Mouse (Mus musculus): ENCODE measurements at regions not wholly inside any gene's neighbourhood (a gene's known extent, or its start where the extent isn't known, plus 50 kb on each side); places are given as distances from the start of the nearest gene placed in this dataset.

DNA sequence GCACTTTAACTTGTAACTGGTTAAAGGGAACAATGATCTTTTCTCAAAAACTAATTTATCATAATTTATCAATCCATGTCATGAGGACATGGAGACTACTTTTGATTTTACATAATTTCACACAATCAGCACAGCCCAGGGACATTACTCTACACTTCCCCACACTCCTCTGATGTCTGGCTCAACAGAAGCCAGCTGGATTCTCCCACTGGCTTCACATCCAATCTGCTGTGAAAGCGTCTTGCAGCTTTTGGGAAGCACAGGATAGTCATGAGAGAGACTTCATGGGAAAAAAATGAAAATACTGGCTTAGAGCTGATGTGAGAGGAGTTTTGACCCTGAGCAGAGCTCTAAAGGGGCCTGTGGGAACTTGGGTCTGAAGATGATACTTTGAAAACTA is 61.7 kb upstream of the Hrasls start:
- no peak for ATAC-seq (ENCODE audit: low FRiP score, low TSS enrichment)
- no peak overlapping the region for H3K4me3 ChIP-seq (ENCODE audit: low read length)
- no peaks in the 10 kb centered on the region for H3K9me3 ChIP-seq (ENCODE audit: control insufficient read depth, low read length)
- no peaks in the 10 kb centered on the region for H3K36me3 ChIP-seq (ENCODE audit: control insufficient read depth, insufficient read depth, low read length)
- no peak overlapping the region for H3K27ac ChIP-seq (ENCODE audit: low read depth, low read length)
- 85% methylated on average over 1 of the region's 1 CpGs for WGBS
- no peak overlapping the region for H3K4me2 ChIP-seq (replicated peaks; ENCODE audit: low read depth, low read length)
- no peak overlapping the region for H3K9ac ChIP-seq (ENCODE audit: low read depth, low read length)
- no peaks in the 10 kb centered on the region for H3K4me1 ChIP-seq (ENCODE audit: control insufficient read depth, insufficient read depth, low read length)
- no peaks in the 10 kb centered on the region for H3K27me3 ChIP-seq (ENCODE audit: control insufficient read depth, insufficient read depth, low read length)

DNA sequence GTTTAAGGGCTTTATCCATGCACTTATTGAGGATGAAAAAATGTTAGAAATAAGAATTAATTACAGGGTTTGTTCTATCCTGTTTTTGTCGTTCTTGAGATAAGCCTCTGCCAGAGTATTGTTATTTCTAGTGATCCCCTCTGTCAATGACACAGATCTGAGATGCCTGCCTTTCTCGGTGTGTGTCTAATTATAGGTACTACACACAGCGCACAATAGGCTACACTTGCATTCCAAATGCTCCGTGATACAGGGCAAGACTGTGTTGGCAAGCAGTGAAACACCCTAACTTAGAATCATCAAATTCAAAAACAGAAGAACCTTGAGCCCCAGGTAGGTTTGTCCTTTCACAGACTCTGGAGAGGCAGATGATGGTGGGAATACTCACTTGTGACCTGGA is 90.3 kb upstream of the Hrasls start:
- H3K9ac ChIP-seq (ENCODE audit: low read depth, low read length): no peak overlapping the region
- no peaks in the 10 kb centered on the region for H3K27me3 ChIP-seq (ENCODE audit: control insufficient read depth, insufficient read depth, low read length)
- ATAC-seq (ENCODE audit: low FRiP score, low TSS enrichment): no peak
- no peaks in the 10 kb centered on the region for H3K9me3 ChIP-seq (ENCODE audit: control insufficient read depth, low read length)
- H3K27ac ChIP-seq (ENCODE audit: low read depth, low read length): no peak overlapping the region
- no peak overlapping the region for H3K4me2 ChIP-seq (replicated peaks; ENCODE audit: low read depth, low read length)
- H3K4me3 ChIP-seq (ENCODE audit: low read length): no peak overlapping the region
- H3K36me3 ChIP-seq (ENCODE audit: control insufficient read depth, insufficient read depth, low read length): no peaks in the 10 kb centered on the region
- no peaks in the 10 kb centered on the region for H3K4me1 ChIP-seq (ENCODE audit: control insufficient read depth, insufficient read depth, low read length)
- 93% methylated on average over 4 of the region's 4 CpGs for WGBS

DNA sequence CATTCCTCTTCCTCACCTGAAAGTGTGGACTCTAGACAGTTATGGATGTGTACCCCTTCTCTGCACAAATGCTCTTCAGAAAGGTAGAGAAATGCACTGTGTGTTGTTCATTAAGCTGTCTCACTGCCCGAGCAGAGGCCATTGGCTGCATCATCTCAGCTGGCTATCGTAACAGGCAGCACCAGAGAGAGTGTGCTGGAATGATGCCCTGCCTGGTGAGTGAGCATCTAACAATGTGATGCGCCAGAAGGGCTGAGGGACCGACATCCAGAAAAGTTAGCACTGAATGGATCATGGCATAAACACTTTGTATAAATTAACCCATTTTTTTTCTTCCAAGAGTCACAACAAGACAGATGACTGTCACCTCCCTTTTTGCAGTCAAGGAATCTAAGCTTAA is 112.7 kb upstream of the Hrasls start:
- Histone ChIP-seq H3K36me3 (ENCODE audit: control insufficient read depth, insufficient read depth, low read length) (no peaks in the 10 kb centered on the region), H3K27me3 (ENCODE audit: control insufficient read depth, insufficient read depth, low read length) (no peaks in the 10 kb centered on the region), H3K4me3 (ENCODE audit: low read length) (no peak overlapping the region), H3K9me3 (ENCODE audit: control insufficient read depth, low read length) (no peaks in the 10 kb centered on the region), H3K9ac (ENCODE audit: low read depth, low read length) (no peak overlapping the region), H3K4me2 (replicated peaks; ENCODE audit: low read depth, low read length) (no peak overlapping the region), H3K27ac (ENCODE audit: low read depth, low read length) (no peak overlapping the region), H3K4me1 (ENCODE audit: control insufficient read depth, insufficient read depth, low read length) (no peaks in the 10 kb centered on the region)
- WGBS: 88% methylated on average over 4 of the region's 4 CpGs
- no peak for ATAC-seq (ENCODE audit: low FRiP score, low TSS enrichment)

GRCm38 (mm10) chr16:29065961-29066360 is 136.5 kb upstream of the Mb21d2 start:
- no peak overlapping the region for H3K4me2 ChIP-seq (replicated peaks; ENCODE audit: low read depth, low read length)
- ATAC-seq (ENCODE audit: low FRiP score, low TSS enrichment): no peak
- H3K9ac ChIP-seq (ENCODE audit: low read depth, low read length): no peak overlapping the region
- H3K27me3 ChIP-seq (ENCODE audit: control insufficient read depth, insufficient read depth, low read length): no peaks in the 10 kb centered on the region
- no peak overlapping the region for H3K4me3 ChIP-seq (ENCODE audit: low read length)
- no peaks in the 10 kb centered on the region for H3K9me3 ChIP-seq (ENCODE audit: control insufficient read depth, low read length)
- no peaks in the 10 kb centered on the region for H3K4me1 ChIP-seq (ENCODE audit: control insufficient read depth, insufficient read depth, low read length)
- no peaks in the 10 kb centered on the region for H3K36me3 ChIP-seq (ENCODE audit: control insufficient read depth, insufficient read depth, low read length)
- 69% methylated on average over 3 of the region's 3 CpGs for WGBS
- H3K27ac ChIP-seq (ENCODE audit: low read depth, low read length): no peak overlapping the region

- no peak overlapping the region for H3K4me2 ChIP-seq (replicated peaks; ENCODE audit: low read depth, low read length)
- no peak overlapping the region for H3K9ac ChIP-seq (ENCODE audit: low read depth, low read length)
- no peak for ATAC-seq (ENCODE audit: low FRiP score, low TSS enrichment)
- no peaks in the 10 kb centered on the region for H3K36me3 ChIP-seq (ENCODE audit: control insufficient read depth, insufficient read depth, low read length)
- 92% methylated on average over 4 of the region's 4 CpGs for WGBS
- H3K4me3 ChIP-seq (ENCODE audit: low read length): no peak overlapping the region
- no peaks in the 10 kb centered on the region for H3K4me1 ChIP-seq (ENCODE audit: control insufficient read depth, insufficient read depth, low read length)
- H3K27me3 ChIP-seq (ENCODE audit: control insufficient read depth, insufficient read depth, low read length): no peaks in the 10 kb centered on the region
- no peaks in the 10 kb centered on the region for H3K9me3 ChIP-seq (ENCODE audit: control insufficient read depth, low read length)
- no peak overlapping the region for H3K27ac ChIP-seq (ENCODE audit: low read depth, low read length)
These were observed 135.8 kb upstream of the Mb21d2 start for GRCm38 (mm10) chr16:29065097-29065785.

DNA sequence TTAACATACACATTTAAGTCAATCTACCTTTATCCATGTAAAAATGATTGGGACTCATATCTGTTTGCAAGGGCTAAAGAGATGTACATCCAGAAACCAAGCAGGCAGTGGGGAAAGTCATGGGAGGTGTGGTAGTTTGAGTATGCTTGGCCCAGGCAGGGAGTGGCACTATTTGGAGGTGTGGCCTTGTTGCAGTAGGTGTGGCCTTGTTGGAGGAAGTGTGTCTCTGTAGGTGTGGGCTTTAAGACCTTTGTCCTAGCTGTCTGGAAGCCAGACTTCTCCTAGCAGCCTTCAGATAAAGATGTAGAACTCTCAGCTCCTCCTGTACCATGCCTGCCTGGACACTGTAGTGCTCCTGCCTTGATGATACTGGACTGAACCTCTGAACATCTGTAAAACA is 133.9 kb upstream of the Mb21d2 start:
- no peak overlapping the region for H3K27ac ChIP-seq (ENCODE audit: low read depth, low read length)

GRCm38 (mm10) chr16:29057076-29057475 is 127.6 kb upstream of the Mb21d2 start:
- Histone ChIP-seq H3K36me3 (ENCODE audit: control insufficient read depth, insufficient read depth, low read length) (no peaks in the 10 kb centered on the region), H3K9ac (ENCODE audit: low read depth, low read length) (no peak overlapping the region), H3K4me3 (ENCODE audit: low read length) (no peak overlapping the region), H3K4me2 (replicated peaks; ENCODE audit: low read depth, low read length) (no peak overlapping the region), H3K9me3 (ENCODE audit: control insufficient read depth, low read length) (no peaks in the 10 kb centered on the region), H3K27ac (ENCODE audit: low read depth, low read length) (no peak overlapping the region), H3K4me1 (ENCODE audit: control insufficient read depth, insufficient read depth, low read length) (no peaks in the 10 kb centered on the region), H3K27me3 (ENCODE audit: control insufficient read depth, insufficient read depth, low read length) (no peaks in the 10 kb centered on the region)
- no peak for ATAC-seq (ENCODE audit: low FRiP score, low TSS enrichment)
- WGBS: 86% methylated on average over 5 of the region's 5 CpGs

More for the DNA sequence above, 133.9 kb upstream of the Mb21d2 start:
- no peaks in the 10 kb centered on the region for H3K9me3 ChIP-seq (ENCODE audit: control insufficient read depth, low read length)
- H3K9ac ChIP-seq (ENCODE audit: low read depth, low read length): no peak overlapping the region
- no peak overlapping the region for H3K4me2 ChIP-seq (replicated peaks; ENCODE audit: low read depth, low read length)
- no peak overlapping the region for H3K4me3 ChIP-seq (ENCODE audit: low read length)
- H3K27me3 ChIP-seq (ENCODE audit: control insufficient read depth, insufficient read depth, low read length): no peaks in the 10 kb centered on the region
- H3K36me3 ChIP-seq (ENCODE audit: control insufficient read depth, insufficient read depth, low read length): no peaks in the 10 kb centered on the region
- no peaks in the 10 kb centered on the region for H3K4me1 ChIP-seq (ENCODE audit: control insufficient read depth, insufficient read depth, low read length)
- no peak for ATAC-seq (ENCODE audit: low FRiP score, low TSS enrichment)

DNA sequence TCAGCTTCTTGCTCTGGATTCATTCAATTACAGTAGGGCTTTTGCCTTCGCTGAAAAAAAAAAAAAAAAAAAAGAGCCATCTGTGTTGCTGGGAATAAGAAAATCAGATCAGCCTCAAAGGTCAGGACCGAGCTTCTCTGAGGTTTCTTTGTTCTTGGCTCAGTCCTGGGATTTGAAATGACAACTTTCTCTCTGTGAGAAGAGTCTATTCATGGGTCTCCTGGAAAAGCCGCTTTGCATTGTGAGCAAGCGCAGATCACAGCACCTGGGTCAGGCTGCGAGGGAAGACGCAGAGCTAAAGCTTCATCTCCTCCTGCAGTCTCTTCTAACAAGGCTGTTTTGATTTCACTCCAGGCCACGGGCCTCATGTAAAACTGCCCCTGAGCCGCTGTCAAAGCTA is 125.0 kb upstream of the Mb21d2 start:
- Histone ChIP-seq H3K9ac (ENCODE audit: low read depth, low read length) (no peak overlapping the region), H3K27me3 (ENCODE audit: control insufficient read depth, insufficient read depth, low read length) (no peaks in the 10 kb centered on the region), H3K9me3 (ENCODE audit: control insufficient read depth, low read length) (no peaks in the 10 kb centered on the region), H3K4me2 (replicated peaks; ENCODE audit: low read depth, low read length) (no peak overlapping the region), H3K4me3 (ENCODE audit: low read length) (no peak overlapping the region), H3K36me3 (ENCODE audit: control insufficient read depth, insufficient read depth, low read length) (no peaks in the 10 kb centered on the region), H3K27ac (ENCODE audit: low read depth, low read length) (no peak overlapping the region), H3K4me1 (ENCODE audit: control insufficient read depth, insufficient read depth, low read length) (no peaks in the 10 kb centered on the region)
- no peak for ATAC-seq (ENCODE audit: low FRiP score, low TSS enrichment)
- 60% methylated on average over 8 of the region's 8 CpGs for WGBS

- Histone ChIP-seq H3K4me2 (replicated peaks; ENCODE audit: low read depth, low read length) (no peak overlapping the region), H3K27me3 (ENCODE audit: control insufficient read depth, insufficient read depth, low read length) (no peaks in the 10 kb centered on the region), H3K9ac (ENCODE audit: low read depth, low read length) (no peak overlapping the region), H3K4me1 (ENCODE audit: control insufficient read depth, insufficient read depth, low read length) (no peaks in the 10 kb centered on the region), H3K4me3 (ENCODE audit: low read length) (no peak overlapping the region), H3K9me3 (ENCODE audit: control insufficient read depth, low read length) (no peaks in the 10 kb centered on the region), H3K27ac (ENCODE audit: low read depth, low read length) (no peak overlapping the region), H3K36me3 (ENCODE audit: control insufficient read depth, insufficient read depth, low read length) (no peaks in the 10 kb centered on the region)
- ATAC-seq (ENCODE audit: low FRiP score, low TSS enrichment): 0 out of 2 replicates have a peak, but pooled peaks have one; percentile 24
- 46% methylated on average over 6 of the region's 6 CpGs for WGBS
These were observed 117.0 kb upstream of the Mb21d2 start for GRCm38 (mm10) chr16:29046453-29046993.
